Mouse (Mus musculus): ENCODE measurements around the gene Trpv6. TPM values are rescaled to one million over a fixed set of nuclear protein-coding genes. Genes with fewer than 3 reads are reported as not detected.

Trpv6 gene
- polyA plus RNA-seq, 1 experiment from 2014 or later, result 1.5 TPM

- Histone ChIP-seq H3K27ac (ENCODE audit: low read depth) (peak within 1 kb of the TSS; percentile 89), H3K4me1 (ENCODE audit: insufficient read depth) (no peaks in the 10 kb centered on the region), H3K36me3 (ENCODE audit: insufficient read depth) (no peaks in the 10 kb centered on the region), H3K9ac (peak within 1 kb of the TSS; percentile 68), H3K4me3 (ENCODE audit: low read depth, low read length) (peak within 1 kb of the TSS; percentile 61), H3K4me2 (peak within 1 kb of the TSS; percentile 83), H3K9me3 (ENCODE audit: low read depth, low read length) (no peaks in the 10 kb centered on the region), H3K27me3 (ENCODE audit: insufficient read depth, low read length) (no peaks in the 10 kb centered on the region)
- under 1% methylated on average over 66 of the region's 68 CpGs for WGBS
- DNase-seq, result peak; percentile 94
- no peak for TF ChIP-seq CTCF (IDR thresholded peaks at IDR 0.05; ENCODE audit: low read depth)
- peak; percentile 98 for ATAC-seq (ENCODE audit: insufficient read depth)
These were observed 31.0 kb downstream of the Trpv6 start, which contains the start of gene Ephb6 for GRCm38 (mm10) chr6:41605061-41605793. Gene Ephb6 (plus strand): TSS chr6:41605482.

GRCm38 (mm10) chr6:41604401-41605050 is 31.7 kb downstream of the Trpv6 start:
- TF ChIP-seq CTCF (IDR thresholded peaks at IDR 0.05; ENCODE audit: low read depth), result peak; percentile 76
- no peaks in the 10 kb centered on the region for H3K36me3 ChIP-seq (ENCODE audit: insufficient read depth)
- under 1% methylated on average over 23 of the region's 23 CpGs for whole genome bisulfite sequencing

GRCm38 (mm10) chr6:41582189-41582588 is 54.0 kb downstream of the Trpv6 start:
- H3K4me2 ChIP-seq, result no peak overlapping the region
- H3K9ac ChIP-seq, result no peak overlapping the region
- no peak overlapping the region for H3K4me3 ChIP-seq (ENCODE audit: low read depth, low read length)
- H3K9me3 ChIP-seq (ENCODE audit: low read depth, low read length), result no peaks in the 10 kb centered on the region
- TF ChIP-seq CTCF (IDR thresholded peaks at IDR 0.05; ENCODE audit: low read depth), result no peak
- WGBS, result 61% methylated on average over 1 of the region's 1 CpGs
- H3K27ac ChIP-seq (ENCODE audit: low read depth), result no peak overlapping the region
- DNase-seq (no peak), ATAC-seq (ENCODE audit: insufficient read depth) (no peak)
- H3K4me1 ChIP-seq (ENCODE audit: insufficient read depth), result no peaks in the 10 kb centered on the region
- no peaks in the 10 kb centered on the region for H3K36me3 ChIP-seq (ENCODE audit: insufficient read depth)
- no peaks in the 10 kb centered on the region for H3K27me3 ChIP-seq (ENCODE audit: insufficient read depth, low read length)

More at GRCm38 (mm10) chr6:41604401-41605050, 31.7 kb downstream of the Trpv6 start:
- H3K4me2 ChIP-seq, result peak overlapping the region; percentile 83
- H3K27me3 ChIP-seq (ENCODE audit: insufficient read depth, low read length), result no peaks in the 10 kb centered on the region
- ATAC-seq (ENCODE audit: insufficient read depth), result peak; percentile 51
- no peaks in the 10 kb centered on the region for H3K9me3 ChIP-seq (ENCODE audit: low read depth, low read length)
- peak overlapping the region; percentile 61 for H3K4me3 ChIP-seq (ENCODE audit: low read depth, low read length)
- peak overlapping the region; percentile 68 for H3K9ac ChIP-seq
- H3K4me1 ChIP-seq (ENCODE audit: insufficient read depth), result no peaks in the 10 kb centered on the region
- H3K27ac ChIP-seq (ENCODE audit: low read depth), result peak overlapping the region; percentile 89
- DNase-seq, result peak; percentile 84

GRCm38 (mm10) chr6:41581295-41581694 is 54.9 kb downstream of the Trpv6 start:
- DNase-seq, result no peak
- no peak for TF ChIP-seq CTCF (IDR thresholded peaks at IDR 0.05; ENCODE audit: low read depth)
- Histone ChIP-seq H3K4me1 (ENCODE audit: insufficient read depth) (no peaks in the 10 kb centered on the region), H3K9me3 (ENCODE audit: low read depth, low read length) (no peaks in the 10 kb centered on the region), H3K27ac (ENCODE audit: low read depth) (no peak overlapping the region), H3K4me3 (ENCODE audit: low read depth, low read length) (no peak overlapping the region), H3K36me3 (ENCODE audit: insufficient read depth) (no peaks in the 10 kb centered on the region), H3K27me3 (ENCODE audit: insufficient read depth, low read length) (no peaks in the 10 kb centered on the region), H3K9ac (no peak overlapping the region), H3K4me2 (no peak overlapping the region)
- WGBS, result 58% methylated on average over 7 of the region's 7 CpGs
- ATAC-seq (ENCODE audit: insufficient read depth), result no peak

- Histone ChIP-seq H3K4me2 (no peak overlapping the region), H3K27me3 (ENCODE audit: insufficient read depth, low read length) (no peaks in the 10 kb centered on the region), H3K4me3 (ENCODE audit: low read depth, low read length) (no peak overlapping the region), H3K36me3 (ENCODE audit: insufficient read depth) (no peaks in the 10 kb centered on the region), H3K9ac (no peak overlapping the region), H3K27ac (ENCODE audit: low read depth) (no peak overlapping the region), H3K4me1 (ENCODE audit: insufficient read depth) (no peaks in the 10 kb centered on the region), H3K9me3 (ENCODE audit: low read depth, low read length) (no peaks in the 10 kb centered on the region)
- no peak for TF ChIP-seq CTCF (IDR thresholded peaks at IDR 0.05; ENCODE audit: low read depth)
- DNase-seq, result no peak
- no peak for ATAC-seq (ENCODE audit: insufficient read depth)
- 46% methylated on average over 5 of the region's 5 CpGs for WGBS
These were observed 58.9 kb downstream of the Trpv6 start for GRCm38 (mm10) chr6:41577297-41577696.

GRCm38 (mm10) chr6:41576526-41577097 is 59.6 kb downstream of the Trpv6 start:
- Histone ChIP-seq H3K4me2 (no peak overlapping the region), H3K27me3 (ENCODE audit: insufficient read depth, low read length) (no peaks in the 10 kb centered on the region), H3K4me1 (ENCODE audit: insufficient read depth) (no peaks in the 10 kb centered on the region), H3K9ac (no peak overlapping the region), H3K4me3 (ENCODE audit: low read depth, low read length) (no peak overlapping the region), H3K27ac (ENCODE audit: low read depth) (no peak overlapping the region), H3K9me3 (ENCODE audit: low read depth, low read length) (no peaks in the 10 kb centered on the region), H3K36me3 (ENCODE audit: insufficient read depth) (no peaks in the 10 kb centered on the region)
- whole genome bisulfite sequencing, result 36% methylated on average over 5 of the region's 5 CpGs
- ATAC-seq (ENCODE audit: insufficient read depth) (peak; percentile 63), DNase-seq (peak; percentile 14)
- no peak for TF ChIP-seq CTCF (IDR thresholded peaks at IDR 0.05; ENCODE audit: low read depth)

Other genes with a start within 250 kb of the Trpv6 start
- not detected in 2 replicates for gene Gm5771, start 244.0 kb downstream of the Trpv6 start, polyA plus RNA-seq (2014; fragmentation: Nextera tagmentation; extraction: Ambion mirVana)
- gene Gm10334, start 190.3 kb downstream of the Trpv6 start, polyA plus RNA-seq (2014; fragmentation: Nextera tagmentation; extraction: Ambion mirVana), result not detected in 2 replicates
- gene Prss1, start 177.5 kb downstream of the Trpv6 start, polyA plus RNA-seq (2014; fragmentation: Nextera tagmentation; extraction: Ambion mirVana), result not detected in 2 replicates
- not detected in 2 replicates for gene Prss2, start 114.6 kb downstream of the Trpv6 start, polyA plus RNA-seq (2014; fragmentation: Nextera tagmentation; extraction: Ambion mirVana)
- 11.3 and 12.9 TPM in 2 replicates for gene Ephb6, start 30.9 kb downstream of the Trpv6 start, polyA plus RNA-seq (2014; fragmentation: Nextera tagmentation; extraction: Ambion mirVana)
- gene Trpv5, start 44.4 kb upstream of the Trpv6 start, polyA plus RNA-seq (2014; fragmentation: Nextera tagmentation; extraction: Ambion mirVana), result not detected in 2 replicates
- not detected in 2 replicates for gene Llcfc1, start 48.0 kb upstream of the Trpv6 start, polyA plus RNA-seq (2014; fragmentation: Nextera tagmentation; extraction: Ambion mirVana)
- 0.41 and 1.8 TPM in 2 replicates for gene Kel, start 67.9 kb upstream of the Trpv6 start, polyA plus RNA-seq (2014; fragmentation: Nextera tagmentation; extraction: Ambion mirVana)
- not detected in 2 replicates for gene Olfr459, start 138.8 kb upstream of the Trpv6 start, polyA plus RNA-seq (2014; fragmentation: Nextera tagmentation; extraction: Ambion mirVana)
- gene Pip, start 211.1 kb upstream of the Trpv6 start, polyA plus RNA-seq (2014; fragmentation: Nextera tagmentation; extraction: Ambion mirVana), result not detected in 2 replicates
- gene Sval2, start 216.6 kb upstream of the Trpv6 start, polyA plus RNA-seq (2014; fragmentation: Nextera tagmentation; extraction: Ambion mirVana), result not detected in 2 replicates